ENCODE assay signal across 8 mouse cellular contexts in the genomic region with DNA sequence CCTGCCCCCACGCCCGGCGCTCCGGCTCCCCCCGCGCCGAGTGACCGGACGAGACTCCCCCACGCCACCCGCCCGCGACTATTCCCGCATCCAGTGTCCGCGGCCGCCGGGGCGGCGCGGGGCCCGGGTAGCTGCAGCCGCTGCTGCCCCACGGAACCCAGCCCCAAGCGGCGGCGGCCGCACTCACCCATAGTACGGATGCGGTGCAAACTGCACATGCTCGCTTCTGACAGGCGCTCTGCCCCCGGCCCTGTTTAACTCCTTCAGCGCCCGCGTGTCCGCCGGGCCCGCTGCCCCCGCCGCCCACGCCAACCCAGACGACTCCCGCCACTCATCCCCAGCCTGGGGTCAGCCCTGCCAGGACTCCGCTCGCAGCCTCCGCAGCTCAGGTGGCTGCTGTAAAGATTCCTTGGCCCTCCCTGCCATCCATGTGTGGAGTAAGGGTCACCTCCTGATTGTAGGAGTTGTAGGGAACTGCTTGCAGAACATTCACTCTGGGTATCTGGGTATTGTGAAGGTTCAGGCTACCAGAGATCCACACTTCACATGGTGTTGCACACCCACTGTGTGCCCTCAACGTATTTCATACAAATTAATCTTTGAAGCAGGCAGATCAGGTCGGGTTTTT. TPM values are rescaled to one million over a fixed set of nuclear protein-coding genes. Genes with fewer than 3 reads are reported as not detected.
A peak's percentile ranks its signal among the peaks of the same experiment; 100 is the strongest.
DNase-seq lines count a peak whose midpoint lies in the region; ATAC-seq and TF ChIP-seq lines count a peak whose summit lies in the region.

A gene (minus strand): TSS at position 502 of the 628 bp plus-strand sequence.

- no peak within 1 kb of the TSS for H3K27ac ChIP-seq in embryonic facial prominence, embryonic 12.5 days
- H3K27ac ChIP-seq in heart, embryonic 14.5 days (replicated peaks in 1 of 2; ENCODE audit: control insufficient read depth in 1 of 2, insufficient read depth in 1 of 2, low read depth in 2 of 2, low read length in 2 of 2), result no peak within 1 kb of the TSS
- H3K27ac ChIP-seq in liver, postnatal 0 days (ENCODE audit: low read depth), result no peak within 1 kb of the TSS
- H3K27ac ChIP-seq in neural tube, embryonic 12.5 days, result peak within 1 kb of the TSS; percentile 76

- H3K4me3 ChIP-seq in C2C12 (ENCODE audit: insufficient read depth, poor library complexity, severe bottlenecking), result peak within 1 kb of the TSS; percentile 40
- peak within 1 kb of the TSS; percentile 94 for H3K4me3 ChIP-seq in embryonic facial prominence, embryonic 12.5 days
- peak within 1 kb of the TSS; percentile 63 to 89 for H3K4me3 ChIP-seq in heart, embryonic 14.5 days (ENCODE audit: control insufficient read depth in 1 of 2, insufficient read depth in 1 of 2, low read depth in 1 of 2, low read length in 2 of 2)
- peak within 1 kb of the TSS; percentile 91 for H3K4me3 ChIP-seq in liver, postnatal 0 days (ENCODE audit: low read depth, low read length)
- peak within 1 kb of the TSS; percentile 92 for H3K4me3 ChIP-seq in neural tube, embryonic 12.5 days

- 2% methylated on average over 49 of the region's 49 CpGs for WGBS in embryonic facial prominence, embryonic 12.5 days
- 6% methylated on average over 26 of the region's 49 CpGs for WGBS in heart, embryonic 14.5 days
- 5% methylated on average over 29 of the region's 49 CpGs for WGBS in liver, postnatal 0 days (ENCODE audit: insufficient replicate concordance)
- WGBS in neural tube, embryonic 12.5 days, result 2% methylated on average over 49 of the region's 49 CpGs

- H3K4me1 ChIP-seq in embryonic facial prominence, embryonic 12.5 days, result no peaks in the 10 kb centered on the region
- H3K4me1 ChIP-seq in heart, embryonic 14.5 days (ENCODE audit: control insufficient read depth in 2 of 2, insufficient read depth in 2 of 2, low read length in 2 of 2), result peaks cover 5 to 7% of the 10 kb centered on the region in 2 experiments; a peak in 1 of 4 replicates
- H3K4me1 ChIP-seq in liver, postnatal 0 days (ENCODE audit: insufficient read depth), result peaks cover 7% of the 10 kb centered on the region; the same call in 1 of the 2 replicates
- H3K4me1 ChIP-seq in neural tube, embryonic 12.5 days, result peaks cover 3% of the 10 kb centered on the region

- peak within 1 kb of the TSS; percentile 70 for H3K9ac ChIP-seq in embryonic facial prominence, embryonic 12.5 days
- peak within 1 kb of the TSS; percentile 81 for H3K9ac ChIP-seq in heart, embryonic 14.5 days (ENCODE audit: low read length)
- peak within 1 kb of the TSS; percentile 83 for H3K9ac ChIP-seq in liver, postnatal 0 days (replicated peaks)
- peak within 1 kb of the TSS; percentile 92 for H3K9ac ChIP-seq in neural tube, embryonic 12.5 days

- H3K36me3 ChIP-seq in C2C12 (ENCODE audit: control insufficient read depth, insufficient read depth), result no peaks in the 10 kb centered on the region
- H3K36me3 ChIP-seq in embryonic facial prominence, embryonic 12.5 days, result no peaks in the 10 kb centered on the region
- no peaks in the 10 kb centered on the region for H3K36me3 ChIP-seq in heart, embryonic 14.5 days (ENCODE audit: control insufficient read depth, insufficient read depth, low read length)
- no peaks in the 10 kb centered on the region for H3K36me3 ChIP-seq in liver, postnatal 0 days (replicated peaks; ENCODE audit: insufficient read depth, low read length)
- no peaks in the 10 kb centered on the region for H3K36me3 ChIP-seq in neural tube, embryonic 12.5 days

- no peaks in the 10 kb centered on the region for H3K9me3 ChIP-seq in embryonic facial prominence, embryonic 12.5 days
- no peaks in the 10 kb centered on the region for H3K9me3 ChIP-seq in heart, embryonic 14.5 days (ENCODE audit: control insufficient read depth, low read length)
- no peaks in the 10 kb centered on the region for H3K9me3 ChIP-seq in liver, postnatal 0 days (ENCODE audit: low read length)
- no peaks in the 10 kb centered on the region for H3K9me3 ChIP-seq in neural tube, embryonic 12.5 days

- TF ChIP-seq CTCF in C2C12 (IDR thresholded peaks at IDR 0.05; ENCODE audit: control insufficient read depth, insufficient read depth, insufficient read length), result no peak
- TF ChIP-seq CTCF in liver, postnatal 0 days (IDR thresholded peaks at IDR 0.05; ENCODE audit: low read depth), result no peak

- H3K27me3 ChIP-seq in C2C12 (ENCODE audit: control insufficient read depth, insufficient read depth, insufficient read length), result peaks cover 10% of the 10 kb centered on the region
- peaks cover 14% of the 10 kb centered on the region for H3K27me3 ChIP-seq in embryonic facial prominence, embryonic 12.5 days
- H3K27me3 ChIP-seq in heart, embryonic 14.5 days (ENCODE audit: control insufficient read depth, insufficient read depth, low read length), result peaks cover 17% of the 10 kb centered on the region
- peaks cover 10% of the 10 kb centered on the region for H3K27me3 ChIP-seq in liver, postnatal 0 days (ENCODE audit: insufficient read depth, low read length)
- 0 out of 2 replicates have a peak, but pooled peaks cover 4% of the 10 kb centered on the region for H3K27me3 ChIP-seq in neural tube, embryonic 12.5 days (replicated peaks)

- H3K4me2 ChIP-seq in embryonic facial prominence, embryonic 12.5 days (replicated peaks), result peak within 1 kb of the TSS; percentile 88
- peak within 1 kb of the TSS; percentile 88 for H3K4me2 ChIP-seq in heart, embryonic 14.5 days (ENCODE audit: low read length)
- H3K4me2 ChIP-seq in liver, postnatal 0 days (ENCODE audit: low read depth, low read length), result peak within 1 kb of the TSS; percentile 79
- peak within 1 kb of the TSS; percentile 89 for H3K4me2 ChIP-seq in neural tube, embryonic 12.5 days (replicated peaks)

- H3K79me3 ChIP-seq in C2C12 (ENCODE audit: low read depth), result no peaks in the 10 kb centered on the region

- no peak for TF ChIP-seq EP300 in liver, postnatal 0 days (IDR thresholded peaks at IDR 0.05; ENCODE audit: low read depth)

- DNase-seq in adrenal gland, postnatal 10 days, result no peak
- peak; percentile 41 to 62 for DNase-seq in kidney, postnatal 25 days
- peak; percentile 44 for DNase-seq in liver, postnatal 0 days
- peak; percentile 57 for DNase-seq in thymus, postnatal 0 days (ENCODE audit: low spot score)

- peak within 1 kb of the TSS; percentile 37 for H3ac ChIP-seq in C2C12 (ENCODE audit: control insufficient read depth, insufficient read length, low read depth)

- H3K79me2 ChIP-seq in C2C12 (ENCODE audit: control insufficient read depth, insufficient read depth), result no peaks in the 10 kb centered on the region

- ATAC-seq in embryonic facial prominence, embryonic 12.5 days (ENCODE audit: insufficient number of reproducible peaks, insufficient read depth, low FRiP score, low TSS enrichment), result peak; percentile 78
- ATAC-seq in heart, embryonic 14.5 days (ENCODE audit: insufficient number of reproducible peaks, insufficient read depth, low FRiP score, low read depth), result peak; percentile 44; the same call in 1 of the 2 replicates
- ATAC-seq in liver, postnatal 0 days, result peak; percentile 59
- ATAC-seq in neural tube, embryonic 12.5 days (ENCODE audit: low FRiP score, low read depth), result peak; percentile 91

TF ChIP-seq in C2C12, 6 proteins besides CTCF, POLR2A, EP300 and RAD21:
- no peak for TF ChIP-seq MYOG (IDR thresholded peaks at IDR 0.05; ENCODE audit: control insufficient read depth, extremely low read depth, insufficient read length)
- TF ChIP-seq USF1 (IDR thresholded peaks at IDR 0.05; ENCODE audit: low read depth), result no peak
- no peak for TF ChIP-seq MAX (IDR thresholded peaks at IDR 0.05)
- TF ChIP-seq FOSL1 (IDR thresholded peaks at IDR 0.05; ENCODE audit: insufficient read depth, low read length, poor library complexity, severe bottlenecking), result no peak
- TF ChIP-seq MYOD1 (IDR thresholded peaks at IDR 0.05; ENCODE audit: control insufficient read depth, insufficient read length, low read depth), result no peak
- no peak for TF ChIP-seq CEBPB (IDR thresholded peaks at IDR 0.05; ENCODE audit: low read depth)

RNA-seq across cellular contexts. Expression of the gene that starts here (rescaled TPM):
- polyA plus RNA-seq in C2C12 (2012; fragmentation: generic; extraction: Trizol), result 0.59 TPM
- 10 to 100 TPM; 12.9 to 13.4 TPM for total RNA-seq in adrenal gland, postnatal 10 days (2021)
- polyA plus RNA-seq in embryonic facial prominence, embryonic 12.5 days (2016; fragmentation: Nextera tagmentation; extraction: Ambion mirVana), result 8.0 and 8.1 TPM in 2 replicates
- polyA plus RNA-seq in heart, embryonic 14.5 days (2014; fragmentation: Nextera tagmentation; extraction: Ambion mirVana), result 1.8 and 2.2 TPM in 2 replicates
- 2.9 and 3.6 TPM in 2 replicates for polyA plus RNA-seq in liver, postnatal 0 days (2015; fragmentation: Nextera tagmentation; extraction: Ambion mirVana)
- 27.1 and 28.1 TPM in 2 replicates for polyA plus RNA-seq in neural tube, embryonic 12.5 days (2016; fragmentation: Nextera tagmentation; extraction: Ambion mirVana)
- 27.5 and 27.7 TPM in 2 replicates for polyA plus RNA-seq in thymus, postnatal 0 days (2015; fragmentation: Nextera tagmentation; extraction: Ambion mirVana)

Comparison
In these comparisons a context has a peak if more than half of its experiments do, and no peak if none do; other contexts are left out.
1. H3K4me3 ChIP-seq: peak in every context shown above with its lines; median percentile 94 in embryonic facial prominence, embryonic 12.5 days; 92 in neural tube, embryonic 12.5 days; 91 in liver, postnatal 0 days; 76 in heart, embryonic 14.5 days; 40 in C2C12.